Mouse (Mus musculus): ENCODE results near the gene Hlcs.

DNA sequence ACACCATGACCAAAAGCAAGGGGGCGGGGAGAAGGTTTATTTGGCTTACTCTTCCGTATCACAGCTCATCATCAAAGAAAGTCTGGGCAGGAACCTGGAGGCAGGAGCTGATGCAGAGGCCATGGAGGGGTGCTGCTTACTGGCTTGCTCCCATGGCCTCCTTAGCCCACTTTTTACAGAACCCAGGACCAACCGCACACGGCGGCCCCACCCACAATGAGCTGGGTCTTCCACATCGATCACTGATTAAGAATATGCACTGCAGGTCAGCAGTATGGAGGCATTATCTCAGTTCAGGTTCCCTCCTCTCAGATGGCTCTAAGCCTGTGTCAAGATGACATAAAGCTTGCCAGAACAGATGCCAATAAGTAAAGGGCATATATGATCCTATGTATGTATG lies 42.5 kb downstream of the Hlcs start:
- no peak for TF ChIP-seq EP300 (optimal IDR thresholded peaks at IDR 0.05)
- no peak for TF ChIP-seq CTCF (IDR thresholded peaks at IDR 0.05; ENCODE audit: low read depth)
